Mouse (Mus musculus): ENCODE data around the gene Itk. TPM values are rescaled to one million over a fixed set of nuclear protein-coding genes. Genes with fewer than 3 reads are reported as not detected.

The Itk gene
- polyA plus RNA-seq, 1 experiment: 0.02 TPM

GRCm38 (mm10) chr11:46371250-46371649 lies 18.1 kb downstream of the Itk start:
- Histone ChIP-seq H3K27me3 (ENCODE audit: control insufficient read depth, insufficient read depth, low read length) (no peaks in the 10 kb centered on the region), H3K4me1 (ENCODE audit: control insufficient read depth, insufficient read depth, low read length) (no peaks in the 10 kb centered on the region), H3K4me3 (ENCODE audit: control insufficient read depth, low read depth, low read length) (no peak overlapping the region), H3K27ac (ENCODE audit: control insufficient read depth, insufficient read depth, low read depth, low read length) (no peak overlapping the region), H3K36me3 (ENCODE audit: control insufficient read depth, insufficient read depth, low read length) (no peaks in the 10 kb centered on the region)
- TF ChIP-seq CTCF (IDR thresholded peaks at IDR 0.05; ENCODE audit: control insufficient read depth, insufficient read depth, insufficient replicate concordance, low read depth, low read length) (no peak), POLR2A (IDR thresholded peaks at IDR 0.05; ENCODE audit: control insufficient read depth, low read depth, low read length) (no peak)

GRCm38 (mm10) chr11:46370457-46370856 lies 18.9 kb downstream of the Itk start:
- H3K4me3 ChIP-seq (ENCODE audit: control insufficient read depth, low read depth, low read length): no peak overlapping the region
- H3K36me3 ChIP-seq (ENCODE audit: control insufficient read depth, insufficient read depth, low read length): no peaks in the 10 kb centered on the region
- H3K27me3 ChIP-seq (ENCODE audit: control insufficient read depth, insufficient read depth, low read length): no peaks in the 10 kb centered on the region
- H3K4me1 ChIP-seq (ENCODE audit: control insufficient read depth, insufficient read depth, low read length): no peaks in the 10 kb centered on the region
- TF ChIP-seq POLR2A (IDR thresholded peaks at IDR 0.05; ENCODE audit: control insufficient read depth, low read depth, low read length): no peak
- TF ChIP-seq CTCF (IDR thresholded peaks at IDR 0.05; ENCODE audit: control insufficient read depth, insufficient read depth, insufficient replicate concordance, low read depth, low read length): no peak
- no peak overlapping the region for H3K27ac ChIP-seq (ENCODE audit: control insufficient read depth, insufficient read depth, low read depth, low read length)

- Histone ChIP-seq H3K4me3 (ENCODE audit: control insufficient read depth, low read depth, low read length) (no peak overlapping the region), H3K27me3 (ENCODE audit: control insufficient read depth, insufficient read depth, low read length) (no peaks in the 10 kb centered on the region), H3K36me3 (ENCODE audit: control insufficient read depth, insufficient read depth, low read length) (no peaks in the 10 kb centered on the region), H3K27ac (ENCODE audit: control insufficient read depth, insufficient read depth, low read depth, low read length) (no peak overlapping the region), H3K4me1 (ENCODE audit: control insufficient read depth, insufficient read depth, low read length) (no peaks in the 10 kb centered on the region)
- TF ChIP-seq CTCF (IDR thresholded peaks at IDR 0.05; ENCODE audit: control insufficient read depth, insufficient read depth, insufficient replicate concordance, low read depth, low read length) (no peak), POLR2A (IDR thresholded peaks at IDR 0.05; ENCODE audit: control insufficient read depth, low read depth, low read length) (no peak)
These were observed 23.0 kb downstream of the Itk start for GRCm38 (mm10) chr11:46366357-46366756.

DNA sequence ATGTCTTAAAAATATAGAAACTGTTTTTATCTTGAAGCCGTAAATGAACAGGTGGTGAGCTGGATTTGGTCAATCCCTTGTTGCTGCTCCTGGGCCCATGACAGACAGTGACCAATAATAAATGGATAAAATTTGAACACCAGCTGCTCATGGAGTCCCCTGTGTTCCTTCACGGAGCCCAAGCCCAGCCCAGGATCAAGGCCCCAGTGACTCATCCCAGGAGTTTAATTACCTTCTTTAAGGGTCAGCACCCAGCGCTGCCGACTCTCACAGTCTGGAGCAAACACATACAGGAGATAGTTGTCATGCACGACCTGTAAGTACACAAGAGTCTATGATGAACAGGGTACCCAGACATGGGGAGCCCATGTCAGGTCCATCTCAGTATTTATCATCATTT lies 23.6 kb downstream of the Itk start:
- TF ChIP-seq POLR2A (IDR thresholded peaks at IDR 0.05; ENCODE audit: control insufficient read depth, low read depth, low read length) (no peak), CTCF (IDR thresholded peaks at IDR 0.05; ENCODE audit: control insufficient read depth, insufficient read depth, insufficient replicate concordance, low read depth, low read length) (no peak)
- no peak overlapping the region for H3K4me3 ChIP-seq (ENCODE audit: control insufficient read depth, low read depth, low read length)
- no peaks in the 10 kb centered on the region for H3K27me3 ChIP-seq (ENCODE audit: control insufficient read depth, insufficient read depth, low read length)
- H3K27ac ChIP-seq (ENCODE audit: control insufficient read depth, insufficient read depth, low read depth, low read length): no peak overlapping the region
- no peaks in the 10 kb centered on the region for H3K4me1 ChIP-seq (ENCODE audit: control insufficient read depth, insufficient read depth, low read length)
- H3K36me3 ChIP-seq (ENCODE audit: control insufficient read depth, insufficient read depth, low read length): no peaks in the 10 kb centered on the region

- H3K36me3 ChIP-seq (ENCODE audit: control insufficient read depth, insufficient read depth, low read length): no peaks in the 10 kb centered on the region
- TF ChIP-seq POLR2A (IDR thresholded peaks at IDR 0.05; ENCODE audit: control insufficient read depth, low read depth, low read length): no peak
- TF ChIP-seq CTCF (IDR thresholded peaks at IDR 0.05; ENCODE audit: control insufficient read depth, insufficient read depth, insufficient replicate concordance, low read depth, low read length): no peak
- no peaks in the 10 kb centered on the region for H3K4me1 ChIP-seq (ENCODE audit: control insufficient read depth, insufficient read depth, low read length)
- H3K4me3 ChIP-seq (ENCODE audit: control insufficient read depth, low read depth, low read length): no peak overlapping the region
- no peaks in the 10 kb centered on the region for H3K27me3 ChIP-seq (ENCODE audit: control insufficient read depth, insufficient read depth, low read length)
- no peak overlapping the region for H3K27ac ChIP-seq (ENCODE audit: control insufficient read depth, insufficient read depth, low read depth, low read length)
These were observed 25.5 kb downstream of the Itk start for GRCm38 (mm10) chr11:46363864-46364263.

GRCm38 (mm10) chr11:46362061-46363022 lies 27.0 kb downstream of the Itk start:
- Histone ChIP-seq H3K27ac (ENCODE audit: control insufficient read depth, insufficient read depth, low read depth, low read length) (no peak overlapping the region), H3K36me3 (ENCODE audit: control insufficient read depth, insufficient read depth, low read length) (no peaks in the 10 kb centered on the region), H3K27me3 (ENCODE audit: control insufficient read depth, insufficient read depth, low read length) (no peaks in the 10 kb centered on the region), H3K4me3 (ENCODE audit: control insufficient read depth, low read depth, low read length) (no peak overlapping the region), H3K4me1 (ENCODE audit: control insufficient read depth, insufficient read depth, low read length) (no peaks in the 10 kb centered on the region)
- TF ChIP-seq POLR2A (IDR thresholded peaks at IDR 0.05; ENCODE audit: control insufficient read depth, low read depth, low read length) (no peak), CTCF (IDR thresholded peaks at IDR 0.05; ENCODE audit: control insufficient read depth, insufficient read depth, insufficient replicate concordance, low read depth, low read length) (no peak)

DNA sequence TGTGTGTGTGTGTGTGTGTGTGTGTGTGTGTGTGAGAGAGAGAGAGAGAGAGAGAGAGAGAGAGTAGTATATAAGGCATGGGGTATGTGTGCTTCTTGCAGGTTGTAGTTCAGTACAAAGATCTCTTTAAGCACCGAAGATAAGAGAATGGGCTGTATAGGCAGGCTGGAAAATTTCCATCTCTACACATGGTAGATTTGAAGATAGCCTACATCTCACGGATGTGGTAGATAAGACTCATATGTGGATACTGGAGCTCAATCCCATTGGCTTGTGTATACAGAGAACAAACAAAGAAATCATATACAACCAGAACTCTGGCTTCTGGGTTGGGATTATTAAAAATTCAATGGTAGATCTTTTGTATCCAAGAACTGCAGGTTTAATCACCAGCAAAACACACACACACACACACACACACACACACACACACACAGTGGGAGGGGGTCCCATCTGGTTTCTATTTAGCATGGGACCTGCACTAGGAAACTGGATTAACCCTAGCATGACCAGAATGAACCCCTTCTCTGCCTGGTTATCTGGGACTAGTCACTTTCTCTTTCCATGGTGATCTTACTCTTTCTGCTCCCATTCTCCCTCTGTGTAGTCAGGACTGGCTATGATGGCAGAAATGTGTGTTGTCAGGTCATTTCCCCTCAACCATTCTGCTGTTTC lies 28.2 kb downstream of the Itk start:
- Histone ChIP-seq H3K4me3 (ENCODE audit: control insufficient read depth, low read depth, low read length) (no peak overlapping the region), H3K27ac (ENCODE audit: control insufficient read depth, insufficient read depth, low read depth, low read length) (no peak overlapping the region), H3K36me3 (ENCODE audit: control insufficient read depth, insufficient read depth, low read length) (no peaks in the 10 kb centered on the region), H3K27me3 (ENCODE audit: control insufficient read depth, insufficient read depth, low read length) (no peaks in the 10 kb centered on the region), H3K4me1 (ENCODE audit: control insufficient read depth, insufficient read depth, low read length) (no peaks in the 10 kb centered on the region)
- TF ChIP-seq POLR2A (IDR thresholded peaks at IDR 0.05; ENCODE audit: control insufficient read depth, low read depth, low read length) (no peak), CTCF (IDR thresholded peaks at IDR 0.05; ENCODE audit: control insufficient read depth, insufficient read depth, insufficient replicate concordance, low read depth, low read length) (no peak)

Measured in testis, adult 2 months (tissue).